Mouse (Mus musculus): Measurements from ENCODE around the gene Smg9.

Gene Smg9

GRCm38 (mm10) chr7:24413630-24414029 lies 14.2 kb downstream of the Smg9 start:
- no peak for DNase-seq

- no peak for DNase-seq
Measured at GRCm38 (mm10) chr7:24415261-24415660, 15.8 kb downstream of the Smg9 start.

GRCm38 (mm10) chr7:24419579-24419978 lies 20.2 kb downstream of the Smg9 start:
- no peak for DNase-seq

GRCm38 (mm10) chr7:24421648-24422047 lies 22.2 kb downstream of the Smg9 start:
- peak; percentile 58 for DNase-seq

- peak; percentile 68 for DNase-seq
Measured at GRCm38 (mm10) chr7:24422251-24422650, 22.8 kb downstream of the Smg9 start.

GRCm38 (mm10) chr7:24423107-24423763 lies 23.8 kb downstream of the Smg9 start:
- no peak for DNase-seq

- peak; percentile 89 for DNase-seq
Measured at GRCm38 (mm10) chr7:24423956-24424732, 24.7 kb downstream of the Smg9 start.

GRCm38 (mm10) chr7:24425919-24426318 lies 26.5 kb downstream of the Smg9 start:
- no peak for DNase-seq

- no peak for DNase-seq
Measured at GRCm38 (mm10) chr7:24427168-24427567, 27.7 kb downstream of the Smg9 start.

GRCm38 (mm10) chr7:24428725-24429124 lies 29.3 kb downstream of the Smg9 start:
- DNase-seq = peak; percentile 58

GRCm38 (mm10) chr7:24429413-24430112 lies 30.1 kb downstream of the Smg9 start:
- peak; percentile 99 for DNase-seq

GRCm38 (mm10) chr7:24430551-24431345 lies 31.3 kb downstream of the Smg9 start:
- DNase-seq = peak; percentile 61

GRCm38 (mm10) chr7:24431713-24432112 lies 32.3 kb downstream of the Smg9 start:
- DNase-seq = peak; percentile 40

GRCm38 (mm10) chr7:24435305-24435704 lies 35.9 kb downstream of the Smg9 start:
- no peak for DNase-seq

GRCm38 (mm10) chr7:24437981-24438380 lies 38.6 kb downstream of the Smg9 start:
- peak; percentile 66 for DNase-seq

- DNase-seq = no peak
Measured at GRCm38 (mm10) chr7:24439191-24439590, 39.8 kb downstream of the Smg9 start.

- DNase-seq = no peak
Measured at GRCm38 (mm10) chr7:24439891-24440290, 40.5 kb downstream of the Smg9 start.

- peak; percentile 69 for DNase-seq
Measured at GRCm38 (mm10) chr7:24441785-24442184, 42.4 kb downstream of the Smg9 start.

- DNase-seq = no peak
Measured at GRCm38 (mm10) chr7:24442313-24442712, 42.9 kb downstream of the Smg9 start.

- DNase-seq = no peak
Measured at GRCm38 (mm10) chr7:24445266-24445926, 46.0 kb downstream of the Smg9 start.

- DNase-seq = no peak
Measured at GRCm38 (mm10) chr7:24446697-24447340, 47.4 kb downstream of the Smg9 start.

All from cerebellum, adult 9-10 months (tissue).